Mouse (Mus musculus) limb, embryonic 12.5 days (tissue): Measurements from ENCODE around the gene Tfam. TPM values are rescaled to one million over a fixed set of nuclear protein-coding genes. Genes with fewer than 3 reads are reported as not detected.

Experiments used
- ATAC-seq: fragments of 200-750 bp; cut with Nextera tagmentation; 2 replicates; pipeline ENCODE4 v1.8.0; 2017; ENCODE audit warnings: low read depth, moderate TSS enrichment; ENCODE audit not compliant: insufficient number of reproducible peaks, insufficient read depth, low FRiP score, low TSS enrichment
- H3K27ac ChIP-seq: fragments of 300-500 bp; sonication (generic); 2 replicates; pipeline ENCODE4 v1.5.1; 2016; ENCODE audit warnings: mild to moderate bottlenecking, moderate library complexity
- H3K27me3 ChIP-seq: fragments of 300-500 bp; sonication (generic); 2 replicates; pipeline ENCODE4 v1.6.1; 2016; ENCODE audit warnings: mild to moderate bottlenecking, moderate library complexity
- H3K36me3 ChIP-seq: fragments of 300-500 bp; sonication (generic); 2 replicates; pipeline ENCODE4 v1.6.1; 2016; ENCODE audit warnings: mild to moderate bottlenecking, moderate library complexity
- H3K4me1 ChIP-seq: fragments of 300-500 bp; sonication (generic); replicated peaks from 2 replicates; pipeline ENCODE4 v1.6.1; 2016
- H3K4me2 ChIP-seq: fragments of 300-500 bp; sonication (generic); 2 replicates; pipeline ENCODE4 v1.6.1; 2016; ENCODE audit warnings: mild to moderate bottlenecking, moderate library complexity
- H3K4me3 ChIP-seq: fragments of 300-500 bp; sonication (generic); replicated peaks from 2 replicates; pipeline ENCODE4 v1.5.1; 2016; ENCODE audit warnings: mild to moderate bottlenecking
- H3K9ac ChIP-seq: fragments of 300-500 bp; sonication (generic); replicated peaks from 2 replicates; pipeline ENCODE4 v1.6.1; 2016; ENCODE audit warnings: mild to moderate bottlenecking, moderate library complexity
- H3K9me3 ChIP-seq: fragments of 300-500 bp; sonication (generic); 2 replicates; pipeline ENCODE4 v1.6.1; 2016; ENCODE audit warnings: mild to moderate bottlenecking, moderate library complexity
- WGBS: fragments of 180-500 bp; shearing (Covaris S2); methylation state at CpG from one replicate; pipeline ENCODE4 v1.1.7; 2016; 5-methylcytosine and 5-hydroxymethylcytosine counted together
- polyA plus RNA-seq: library from polyadenylated mRNA; unstranded; fragments of >200 nt; fragmentation: Nextera tagmentation; extraction: Ambion mirVana; gene quantifications from 2 replicates; pipeline ENCODE4 v1.2.1, GENCODE M21; 2016

Tfam gene
- polyA plus RNA-seq, 1 experiment from 2014 or later: 91.8 TPM

DNA sequence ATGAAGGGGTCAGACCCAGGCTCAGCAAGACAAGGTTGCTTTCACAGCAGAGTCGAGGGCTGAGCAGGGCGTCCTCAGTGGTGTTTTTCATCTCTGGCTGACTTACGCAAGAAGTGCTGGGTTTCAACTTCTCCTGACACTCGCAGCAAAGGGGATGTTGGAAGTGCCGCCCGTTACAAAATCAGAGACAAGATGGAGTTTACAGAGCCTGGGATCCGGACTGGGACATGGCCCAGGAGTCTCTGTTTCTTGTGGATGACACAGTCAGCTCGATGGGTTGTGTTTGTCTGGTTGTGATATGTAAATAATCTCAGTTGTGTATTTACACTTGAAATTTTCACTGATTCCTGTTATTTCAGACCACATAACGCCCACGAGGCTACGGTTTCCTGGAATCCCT, 45.2 kb downstream of the Tfam start:
- H3K36me3 ChIP-seq: no peaks in the 10 kb centered on the region
- no peak overlapping the region for H3K4me3 ChIP-seq
- ATAC-seq: no peak
- no peak overlapping the region for H3K9ac ChIP-seq
- no peaks in the 10 kb centered on the region for H3K27me3 ChIP-seq
- no peaks in the 10 kb centered on the region for H3K9me3 ChIP-seq
- 0 out of 2 replicates have a peak, but pooled peaks cover 8% of the 10 kb centered on the region for H3K4me1 ChIP-seq
- 81% methylated on average over 11 of the region's 11 CpGs for WGBS
- H3K4me2 ChIP-seq: no peak overlapping the region
- no peak overlapping the region for H3K27ac ChIP-seq

DNA sequence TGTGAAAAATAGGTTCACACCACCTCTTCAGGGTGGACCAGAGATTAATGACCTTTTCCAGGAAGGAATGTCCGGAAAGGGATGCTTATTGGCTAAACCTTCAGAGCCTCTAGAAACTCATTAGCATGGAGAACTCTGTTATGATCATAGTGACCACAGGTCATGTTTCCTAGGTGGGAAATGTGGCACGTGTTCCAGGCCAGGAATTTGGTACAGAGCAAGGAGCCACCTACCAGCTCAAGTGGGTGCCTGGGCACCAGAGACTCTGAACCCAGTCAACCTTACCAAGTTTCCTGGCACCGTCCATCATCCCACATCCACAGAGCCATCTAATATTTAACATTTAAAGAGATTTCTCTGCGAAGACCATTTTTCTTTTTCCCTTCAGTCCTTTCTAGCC, 49.4 kb downstream of the Tfam start:
- Histone ChIP-seq H3K4me1 (no peaks in the 10 kb centered on the region), H3K4me3 (no peak overlapping the region), H3K4me2 (no peak overlapping the region), H3K27me3 (no peaks in the 10 kb centered on the region), H3K36me3 (no peaks in the 10 kb centered on the region), H3K9me3 (no peaks in the 10 kb centered on the region), H3K9ac (no peak overlapping the region), H3K27ac (no peak overlapping the region)
- ATAC-seq: no peak
- WGBS: 85% methylated on average over 4 of the region's 4 CpGs

GRCm38 (mm10) chr10:71185059-71185458, 53.0 kb downstream of the Tfam start:
- Histone ChIP-seq H3K9me3 (no peaks in the 10 kb centered on the region), H3K4me3 (no peak overlapping the region), H3K36me3 (no peaks in the 10 kb centered on the region), H3K27me3 (no peaks in the 10 kb centered on the region), H3K4me1 (no peaks in the 10 kb centered on the region), H3K27ac (no peak overlapping the region), H3K9ac (no peak overlapping the region), H3K4me2 (no peak overlapping the region)
- ATAC-seq: no peak
- 85% methylated on average over 7 of the region's 7 CpGs for WGBS

DNA sequence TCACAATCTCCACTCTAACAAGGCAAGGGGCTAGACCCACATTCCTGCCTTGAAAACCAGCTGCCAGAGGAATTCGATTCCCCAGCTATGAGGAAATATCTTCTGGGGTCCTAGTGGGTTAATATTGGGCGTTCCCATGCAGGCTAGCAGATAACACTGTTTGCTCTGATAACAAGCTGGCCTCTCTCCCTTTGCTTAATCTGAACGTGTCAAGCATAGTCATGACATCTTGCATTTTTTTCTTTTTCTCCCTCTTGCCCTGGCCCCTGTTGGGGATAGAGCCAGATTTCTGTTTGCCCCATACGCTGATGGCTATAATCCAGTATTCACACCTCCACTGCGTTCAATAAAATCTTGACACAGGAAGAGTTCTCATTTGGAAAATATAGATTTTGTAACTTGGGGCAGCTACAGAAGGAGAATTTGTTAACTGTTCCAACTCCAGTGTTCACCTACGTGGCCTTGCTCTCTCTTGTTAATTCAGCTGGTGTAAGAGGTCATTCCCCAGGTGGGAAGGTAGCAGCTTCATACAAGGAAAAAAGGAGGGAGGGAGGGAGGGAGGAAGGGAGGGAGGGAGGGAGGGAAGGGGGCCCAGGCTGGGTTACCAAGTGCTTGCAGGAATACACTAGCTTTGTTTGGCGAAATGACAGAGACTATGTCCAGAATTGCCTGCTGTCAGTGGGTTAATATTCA, 54.6 kb downstream of the Tfam start:
- Histone ChIP-seq H3K4me1 (no peaks in the 10 kb centered on the region), H3K27me3 (no peaks in the 10 kb centered on the region), H3K4me2 (no peak overlapping the region), H3K27ac (no peak overlapping the region), H3K9me3 (no peaks in the 10 kb centered on the region), H3K4me3 (no peak overlapping the region), H3K36me3 (no peaks in the 10 kb centered on the region), H3K9ac (no peak overlapping the region)
- ATAC-seq: no peak
- WGBS: 62% methylated on average over 7 of the region's 7 CpGs

GRCm38 (mm10) chr10:71181931-71182330, 56.1 kb downstream of the Tfam start:
- Histone ChIP-seq H3K4me1 (no peaks in the 10 kb centered on the region), H3K9me3 (no peaks in the 10 kb centered on the region), H3K27me3 (no peaks in the 10 kb centered on the region), H3K9ac (no peak overlapping the region), H3K27ac (no peak overlapping the region), H3K4me3 (no peak overlapping the region), H3K36me3 (no peaks in the 10 kb centered on the region), H3K4me2 (no peak overlapping the region)
- WGBS: 95% methylated on average over 4 of the region's 4 CpGs
- no peak for ATAC-seq

DNA sequence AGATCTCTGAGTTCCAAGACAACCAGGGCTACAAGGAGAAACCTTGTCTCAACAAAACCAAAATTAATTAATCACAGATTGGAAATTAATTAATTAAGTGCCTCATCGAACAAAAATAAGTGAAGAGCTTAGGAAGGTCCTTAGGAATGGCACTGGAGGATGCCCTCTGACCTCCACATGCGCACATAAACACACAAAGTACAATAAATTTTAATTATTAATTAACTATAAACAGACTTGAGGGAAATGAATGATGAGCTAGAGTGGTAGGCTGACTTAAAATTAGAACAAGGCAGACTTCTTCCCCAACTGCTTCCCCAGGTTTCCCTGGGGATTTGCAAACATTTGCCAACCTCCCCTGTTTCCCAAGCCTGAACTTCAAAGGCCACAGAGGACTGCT, 57.0 kb downstream of the Tfam start:
- ATAC-seq: no peak
- no peak overlapping the region for H3K9ac ChIP-seq
- no peaks in the 10 kb centered on the region for H3K9me3 ChIP-seq
- H3K27me3 ChIP-seq: no peaks in the 10 kb centered on the region
- no peak overlapping the region for H3K27ac ChIP-seq
- H3K4me3 ChIP-seq: no peak overlapping the region
- 68% methylated on average over 2 of the region's 2 CpGs for WGBS
- H3K4me2 ChIP-seq: no peak overlapping the region
- no peaks in the 10 kb centered on the region for H3K4me1 ChIP-seq
- H3K36me3 ChIP-seq: no peaks in the 10 kb centered on the region

GRCm38 (mm10) chr10:71180057-71180456, 58.0 kb downstream of the Tfam start:
- WGBS: 82% methylated on average over 2 of the region's 2 CpGs
- H3K9me3 ChIP-seq: no peaks in the 10 kb centered on the region
- no peaks in the 10 kb centered on the region for H3K36me3 ChIP-seq
- no peak for ATAC-seq
- no peak overlapping the region for H3K4me2 ChIP-seq
- no peak overlapping the region for H3K9ac ChIP-seq
- H3K4me3 ChIP-seq: no peak overlapping the region
- no peaks in the 10 kb centered on the region for H3K27me3 ChIP-seq
- H3K27ac ChIP-seq: no peak overlapping the region
- no peaks in the 10 kb centered on the region for H3K4me1 ChIP-seq

DNA sequence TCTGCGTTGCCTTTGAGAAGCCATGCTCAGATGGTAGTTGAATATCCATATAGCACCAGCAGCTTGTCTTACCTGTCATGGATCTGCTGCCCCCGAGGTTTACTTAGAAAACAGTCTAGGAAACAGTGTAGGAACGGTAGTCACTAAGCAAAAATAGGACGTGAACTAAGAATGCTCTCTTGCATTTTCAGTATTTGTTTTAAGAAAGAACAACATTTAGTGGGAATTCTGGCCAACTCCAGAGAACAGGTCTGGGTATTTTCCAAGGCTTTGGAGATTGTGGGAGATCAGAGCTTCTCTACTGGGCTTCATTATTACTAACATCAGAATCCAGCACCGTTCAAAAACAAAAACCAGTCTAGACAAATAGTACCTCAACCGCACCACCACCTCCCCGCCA, 60.9 kb downstream of the Tfam start:
- Histone ChIP-seq H3K9ac (no peak overlapping the region), H3K27ac (no peak overlapping the region), H3K4me2 (no peak overlapping the region), H3K4me3 (no peak overlapping the region), H3K9me3 (no peaks in the 10 kb centered on the region), H3K4me1 (no peaks in the 10 kb centered on the region), H3K27me3 (no peaks in the 10 kb centered on the region), H3K36me3 (no peaks in the 10 kb centered on the region)
- 92% methylated on average over 7 of the region's 7 CpGs for WGBS
- no peak for ATAC-seq

DNA sequence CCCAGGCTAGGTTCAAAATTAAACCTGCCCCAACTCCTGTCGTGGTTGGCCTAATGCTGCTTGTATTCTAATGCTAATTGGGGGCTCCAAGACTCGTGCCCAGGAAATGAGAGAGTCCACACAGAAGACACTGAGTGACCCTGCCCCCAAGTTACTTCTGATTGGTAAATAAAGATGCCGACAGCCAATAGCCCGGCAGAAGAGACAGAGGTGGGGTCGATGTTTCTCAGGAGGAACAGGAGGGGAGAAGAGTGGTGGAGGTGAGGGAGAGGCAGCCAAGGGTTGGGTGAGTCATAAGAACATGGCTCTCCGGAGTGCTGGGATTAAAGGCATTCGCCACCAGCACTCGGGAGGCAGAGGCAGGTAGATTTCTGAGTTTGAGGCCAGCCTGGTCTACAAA, 61.7 kb downstream of the Tfam start:
- H3K9ac ChIP-seq: no peak overlapping the region
- H3K4me3 ChIP-seq: no peak overlapping the region
- no peak overlapping the region for H3K27ac ChIP-seq
- no peaks in the 10 kb centered on the region for H3K27me3 ChIP-seq
- no peaks in the 10 kb centered on the region for H3K4me1 ChIP-seq
- no peak overlapping the region for H3K4me2 ChIP-seq
- H3K9me3 ChIP-seq: no peaks in the 10 kb centered on the region
- no peak for ATAC-seq
- 80% methylated on average over 8 of the region's 8 CpGs for WGBS
- H3K36me3 ChIP-seq: no peaks in the 10 kb centered on the region

Other genes starting within 250 kb of the Tfam start
- 15.6 and 17.7 TPM in 2 replicates for gene Bicc1, start 78.6 kb downstream of the Tfam start, polyA plus RNA-seq
- gene Ube2d1, start 47.0 kb upstream of the Tfam start, polyA plus RNA-seq: 68.9 and 82.0 TPM in 2 replicates
- gene Cisd1, start 106.7 kb upstream of the Tfam start, polyA plus RNA-seq: 96.2 and 98.8 TPM in 2 replicates
- gene Ipmk, start 109.5 kb upstream of the Tfam start, polyA plus RNA-seq: 18.7 and 19.9 TPM in 2 replicates